Mouse (Mus musculus): ENCODE results near the gene Polr2l.
A peak's percentile ranks its signal among the peaks of the same experiment; 100 is the strongest.

The Polr2l gene

DNA sequence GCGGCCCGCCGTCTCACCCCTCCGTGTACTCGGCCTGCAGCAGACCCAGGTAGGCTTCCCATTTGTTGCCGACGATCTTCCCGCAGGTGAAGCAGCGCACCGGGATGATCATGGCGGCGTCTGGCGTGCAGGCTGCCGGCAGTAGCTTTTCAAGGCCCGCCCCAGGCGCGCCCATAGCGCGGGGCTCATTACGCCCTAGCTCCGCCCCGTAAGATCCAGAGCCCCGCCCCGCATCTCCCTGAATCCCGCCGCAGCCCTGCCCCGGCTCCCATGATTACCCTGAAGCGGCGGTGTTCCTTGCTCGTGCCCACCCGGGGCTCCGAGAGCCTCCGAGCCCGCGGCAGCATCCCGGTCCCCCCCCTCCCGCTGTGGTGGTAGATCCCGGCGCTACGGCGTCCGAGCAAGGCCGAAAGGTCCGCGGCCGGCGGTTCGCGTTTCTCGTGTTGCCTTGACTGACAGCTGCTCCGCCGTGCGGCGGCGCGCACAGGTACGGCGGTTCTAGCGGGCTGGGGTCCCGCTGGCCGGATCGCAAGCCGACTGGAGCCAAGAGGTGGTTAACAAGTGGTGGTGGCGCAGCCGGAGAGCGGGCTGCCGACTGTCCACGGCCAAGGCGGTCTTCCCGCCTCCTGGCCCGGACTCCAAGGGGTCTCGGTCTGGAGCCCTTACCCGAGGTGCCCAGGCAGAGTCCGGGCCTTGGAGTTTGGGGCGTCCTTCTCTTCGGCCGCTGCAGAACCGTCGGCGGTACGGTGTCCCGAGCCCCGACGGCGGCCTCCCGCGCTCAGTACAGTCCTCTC lies at the start of gene Polr2l, which contains the start of gene Tspan4:
Polr2l (minus strand) TSS at position 122 of the 794 bp plus-strand sequence.
Tspan4 (plus strand) TSS at position 230 of the 794 bp plus-strand sequence.
- DNase-seq (ENCODE audit: extremely low spot score): peak; percentile 93

DNA sequence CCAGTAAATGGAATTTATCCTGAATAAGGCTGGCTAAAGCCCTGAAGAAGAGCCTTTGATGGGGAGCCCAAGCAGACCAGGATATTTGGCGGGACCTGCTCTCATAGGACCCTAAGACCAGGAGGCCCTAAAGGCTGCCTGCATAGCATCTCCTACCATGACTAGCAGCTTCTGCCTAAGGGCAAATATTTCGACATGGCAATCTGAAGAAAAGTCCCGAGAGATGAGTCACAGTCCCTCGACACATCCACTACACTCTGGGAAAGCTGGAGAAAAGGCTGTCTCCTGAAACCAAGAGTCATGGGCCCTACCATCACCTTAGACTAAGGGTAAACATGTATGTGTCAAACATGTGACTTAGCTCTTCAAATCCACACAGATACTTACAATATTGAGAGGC lies 49.3 kb upstream of the Polr2l start:
- no peak for DNase-seq (ENCODE audit: extremely low spot score)

DNA sequence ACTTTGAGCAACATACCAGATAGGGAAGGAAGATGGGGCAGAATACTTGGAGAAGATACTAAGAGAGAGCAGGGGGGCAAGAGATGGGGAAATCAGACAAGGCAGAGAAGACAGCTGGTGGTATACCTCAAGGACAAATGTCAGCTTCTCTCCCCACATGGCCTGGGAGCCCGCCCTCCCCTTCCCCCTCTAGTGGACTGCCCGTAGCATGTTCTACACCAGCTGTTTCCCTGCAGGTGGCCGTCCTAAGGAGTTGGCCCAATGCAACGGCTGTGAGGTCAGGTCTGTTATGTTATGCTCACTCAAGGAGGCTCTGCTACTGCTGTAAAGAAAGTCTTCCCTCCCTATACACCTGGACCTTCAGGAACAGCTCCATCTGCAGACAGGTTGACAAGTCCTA lies 48.1 kb upstream of the Polr2l start:
- no peak for DNase-seq (ENCODE audit: extremely low spot score)

DNA sequence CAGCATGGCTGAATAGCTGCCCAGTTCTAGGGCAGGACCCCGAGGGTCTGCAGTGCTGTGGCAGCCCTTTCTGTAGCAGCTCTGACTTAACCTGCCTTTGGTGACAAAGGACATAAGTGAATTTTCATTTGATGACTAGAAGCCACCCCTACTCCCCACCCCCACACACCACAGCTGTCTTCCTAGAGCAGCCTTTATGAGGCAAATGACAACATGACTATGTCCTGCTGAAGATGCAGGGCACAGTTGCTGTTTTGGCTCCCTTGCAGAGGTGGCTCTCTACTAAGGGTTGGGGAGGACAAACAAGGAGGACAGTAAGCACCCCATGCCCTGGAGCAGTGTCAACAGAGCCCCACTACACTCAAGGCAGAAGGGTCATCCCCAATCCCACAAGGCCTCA lies 44.9 kb upstream of the Polr2l start:
- no peak for DNase-seq (ENCODE audit: extremely low spot score)

DNA sequence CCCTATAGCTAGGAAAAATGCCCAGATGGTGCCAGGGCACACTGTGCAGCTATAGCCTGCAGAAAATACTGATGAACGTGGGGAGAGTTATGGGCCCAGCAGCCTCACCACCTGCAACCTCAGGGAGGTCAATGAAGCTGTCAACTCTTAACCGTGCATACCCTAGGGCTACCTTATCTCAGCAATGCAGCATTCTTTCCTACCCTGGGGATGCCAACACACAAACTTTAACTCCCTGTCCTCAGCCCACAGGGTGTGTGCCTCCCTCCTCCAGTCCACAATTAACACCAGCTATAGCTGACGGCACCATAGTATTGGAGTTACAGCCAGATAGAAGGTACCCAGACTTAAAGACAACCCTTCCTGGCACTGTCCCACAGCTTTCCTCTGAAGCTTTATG lies 44.0 kb upstream of the Polr2l start:
- DNase-seq (ENCODE audit: extremely low spot score): no peak

DNA sequence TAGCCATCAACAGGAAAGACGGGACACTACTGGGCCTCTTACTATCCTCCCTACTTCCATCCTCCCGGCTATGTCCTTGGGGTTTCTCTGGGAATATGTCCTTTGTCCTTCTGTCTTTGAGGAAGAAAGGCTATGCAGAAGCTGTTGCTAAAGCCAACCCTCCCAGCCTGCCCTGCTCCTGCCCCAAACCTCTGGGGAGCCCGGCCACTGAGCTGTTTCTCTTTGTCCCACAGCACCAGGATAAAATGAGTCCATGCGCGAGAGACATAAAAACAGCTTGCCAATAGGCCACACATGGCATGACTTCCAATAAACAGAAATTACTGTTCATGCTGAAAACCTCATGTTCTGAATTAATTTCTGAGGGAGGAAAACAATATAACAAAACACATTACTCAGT lies 43.4 kb upstream of the Polr2l start:
- no peak for DNase-seq (ENCODE audit: extremely low spot score)

DNA sequence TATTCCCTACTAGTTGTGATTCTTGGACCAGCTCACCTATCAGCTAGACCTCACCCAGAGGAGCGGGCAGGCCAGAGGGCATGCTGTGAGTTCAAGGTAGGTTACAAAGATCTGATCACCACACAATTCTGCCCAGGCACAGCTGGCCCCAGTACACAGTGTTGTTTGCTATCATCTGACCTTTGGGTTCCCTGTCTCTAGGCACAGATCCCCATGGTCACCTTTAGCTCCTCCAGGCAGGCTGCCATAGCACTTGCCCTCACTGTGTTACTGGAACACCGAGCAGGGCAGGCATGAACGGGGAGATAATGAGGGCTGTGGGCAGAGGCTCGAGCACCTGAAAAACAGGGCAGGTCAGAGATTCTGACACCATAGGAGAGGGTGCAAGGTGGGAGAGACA lies 42.7 kb upstream of the Polr2l start:
- DNase-seq (ENCODE audit: extremely low spot score): no peak

DNA sequence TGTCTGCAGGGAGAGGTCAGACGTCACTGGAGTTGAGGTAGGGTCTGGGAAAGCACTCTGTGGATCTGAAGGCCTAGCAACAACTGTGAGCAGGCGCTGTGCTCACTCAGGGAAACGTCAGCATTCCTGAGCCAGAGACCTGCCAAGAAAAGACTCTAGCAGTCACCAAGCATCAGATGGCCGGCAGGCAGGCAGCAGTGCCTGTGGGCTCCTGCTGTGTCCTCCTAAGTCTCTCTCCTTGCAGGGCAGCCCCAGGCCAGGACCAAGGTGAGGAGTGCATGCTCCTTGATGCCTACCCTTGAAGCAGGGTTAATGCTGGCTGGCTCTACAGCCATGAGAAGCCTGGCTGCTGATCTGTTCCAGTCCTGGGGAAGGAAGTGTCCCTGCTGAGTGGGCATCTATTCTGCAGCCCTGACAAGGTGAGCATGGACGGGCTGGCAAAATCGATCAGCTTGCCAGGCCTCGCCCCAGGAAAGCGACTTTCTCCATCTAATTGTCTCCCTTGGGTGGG lies 35.8 kb upstream of the Polr2l start:
- no peak for DNase-seq (ENCODE audit: extremely low spot score)

DNA sequence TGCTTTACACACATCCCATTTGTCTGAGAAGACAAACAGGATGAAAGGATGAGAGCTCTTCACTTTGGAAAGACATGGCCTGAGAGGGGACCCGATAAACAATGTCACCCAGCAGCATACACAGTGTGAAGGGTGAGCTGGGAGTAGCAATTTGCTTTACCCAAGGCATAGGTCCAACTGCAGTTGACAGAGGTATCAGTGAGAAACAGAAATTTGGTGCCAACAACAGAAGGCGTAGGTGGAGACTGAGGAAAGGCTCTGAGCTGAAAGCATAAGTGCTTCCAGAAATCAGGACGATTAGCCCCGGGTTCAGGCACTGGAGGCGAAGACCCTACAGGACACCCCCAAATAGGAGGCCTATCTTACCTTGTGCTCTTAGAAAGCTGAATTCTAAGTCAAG lies 35.3 kb upstream of the Polr2l start:
- DNase-seq (ENCODE audit: extremely low spot score): no peak

DNA sequence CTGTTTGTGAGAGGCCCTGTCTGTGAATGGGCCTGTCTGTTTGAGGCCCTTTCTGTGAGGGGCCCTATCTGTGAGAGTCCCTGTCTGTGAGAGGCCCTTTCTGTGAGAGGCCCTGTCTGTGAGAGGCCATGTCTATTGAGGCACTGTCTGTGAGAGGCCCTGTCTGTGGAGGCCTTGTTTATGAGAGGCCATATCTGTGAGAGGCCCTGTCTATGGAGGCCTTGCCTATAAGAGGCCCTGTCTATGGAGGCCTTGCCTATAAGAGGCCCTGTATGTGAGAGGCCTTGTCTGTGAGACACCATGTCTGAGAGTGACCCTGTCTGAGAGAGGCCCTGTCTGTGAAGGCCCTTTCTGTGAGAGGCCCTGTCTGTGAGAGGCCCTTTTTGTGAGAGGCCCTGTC lies 33.2 kb upstream of the Polr2l start:
- DNase-seq (ENCODE audit: extremely low spot score): no peak

DNA sequence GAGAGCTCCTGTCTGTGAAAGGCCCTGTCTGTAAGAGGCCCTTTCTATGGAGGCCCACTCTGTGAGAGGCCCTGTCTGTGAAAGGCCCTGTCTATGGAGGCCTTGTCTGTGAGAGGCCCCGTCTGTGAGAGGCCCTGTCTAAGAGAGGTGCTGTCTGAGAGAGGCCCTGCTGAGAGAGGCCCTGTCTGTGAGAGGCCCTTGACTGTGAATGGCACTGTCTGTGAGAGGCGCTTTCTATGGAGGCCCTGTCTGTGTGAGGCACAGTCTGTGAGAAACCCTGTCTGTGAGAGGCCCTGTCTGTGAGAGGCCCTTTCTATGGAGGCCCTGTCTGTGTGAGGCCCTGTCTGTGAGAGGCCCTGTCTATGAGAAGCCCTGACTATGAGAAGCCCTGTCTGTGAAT lies 31.3 kb upstream of the Polr2l start:
- DNase-seq (ENCODE audit: extremely low spot score): no peak

DNA sequence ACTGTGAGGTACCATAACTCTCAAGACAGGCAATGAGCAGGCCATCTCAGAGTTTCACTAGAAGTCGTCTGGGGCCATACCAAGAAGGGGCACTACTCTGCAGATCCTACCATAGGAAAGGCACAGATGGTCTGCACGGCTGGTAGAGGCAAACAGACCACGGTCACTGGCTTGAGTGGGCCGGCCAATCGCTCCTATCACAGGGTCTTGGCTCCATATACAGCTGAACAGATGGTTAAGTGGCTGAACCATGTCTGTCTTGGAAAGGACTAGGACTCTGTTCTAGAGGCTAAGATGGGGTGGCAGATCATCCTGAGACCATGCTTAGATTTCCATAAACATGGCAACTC lies 27.6 kb upstream of the Polr2l start:
- no peak for DNase-seq (ENCODE audit: extremely low spot score)

DNA sequence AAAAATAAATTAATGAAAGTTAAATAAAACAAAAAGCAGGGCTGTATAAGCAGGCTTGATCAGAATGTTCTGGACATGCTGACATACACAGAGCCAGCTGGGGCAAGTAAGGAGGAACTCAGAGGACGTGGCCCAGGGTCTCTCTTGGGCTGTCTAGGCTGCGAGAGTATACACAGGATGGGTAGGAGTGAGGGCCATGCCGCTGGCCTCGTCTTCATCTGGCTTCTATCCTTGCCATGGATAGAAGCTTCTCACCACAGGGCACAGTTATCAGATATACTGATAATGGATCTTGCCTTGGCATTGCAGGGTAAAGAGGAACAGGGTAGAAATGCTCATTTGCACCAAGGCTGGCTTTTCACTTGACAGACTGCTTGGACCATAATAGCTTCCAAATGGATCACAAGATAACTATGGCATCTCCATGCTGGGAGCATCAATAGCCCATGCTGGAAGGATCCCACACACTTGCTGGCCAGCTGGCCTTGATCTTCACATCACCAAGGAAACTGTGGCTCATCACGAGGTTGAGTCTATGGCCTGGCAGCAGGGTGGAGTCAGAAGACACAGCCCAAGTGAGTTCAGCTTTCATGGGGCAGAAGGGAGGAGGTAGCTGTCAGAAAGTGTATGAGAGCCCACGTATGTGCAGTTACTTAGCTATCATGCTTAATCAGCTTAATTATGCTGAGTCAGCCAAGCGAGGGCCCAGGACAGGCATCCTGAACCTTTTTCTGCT lies 27.1 kb upstream of the Polr2l start:
- no peak for DNase-seq (ENCODE audit: extremely low spot score)

DNA sequence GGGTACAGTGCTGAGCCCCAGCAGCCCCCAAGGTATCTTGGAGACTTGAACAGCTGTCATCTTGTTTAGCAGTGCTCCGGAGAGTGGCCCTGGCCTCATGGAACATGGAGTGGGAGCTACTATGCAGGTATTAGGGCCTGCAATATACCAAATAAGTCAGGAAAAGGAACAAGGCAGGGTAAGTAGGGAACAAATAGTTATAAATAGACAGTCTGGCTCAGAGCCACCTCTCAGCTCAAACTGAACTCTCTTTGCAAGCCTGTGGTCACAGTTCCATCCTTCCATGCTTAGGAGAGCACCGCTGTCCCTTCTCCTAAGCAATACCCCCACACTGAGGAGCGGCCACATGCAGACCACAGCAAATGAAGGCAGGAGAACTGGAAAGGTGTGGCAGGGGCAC lies 22.7 kb upstream of the Polr2l start:
- DNase-seq (ENCODE audit: extremely low spot score): no peak

DNA sequence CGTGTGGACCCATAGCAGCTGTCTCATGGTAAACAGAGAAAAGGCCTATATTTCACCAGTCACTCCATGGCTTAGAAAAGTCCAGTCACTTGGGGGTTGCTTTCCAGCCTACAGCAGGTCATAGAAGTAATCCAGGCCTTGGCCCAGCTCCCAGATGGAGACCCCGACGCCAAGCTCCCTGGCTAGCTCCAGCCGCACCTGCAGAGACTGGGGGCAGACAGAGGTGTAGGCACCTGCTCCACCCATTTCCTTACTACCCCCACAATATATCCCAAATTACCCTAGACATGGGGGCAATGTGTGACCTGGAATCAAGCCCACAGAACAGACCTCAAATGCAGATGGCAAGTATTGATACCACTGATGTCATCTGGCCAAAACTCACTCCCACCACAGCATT lies 21.0 kb upstream of the Polr2l start:
- DNase-seq (ENCODE audit: extremely low spot score): no peak

DNA sequence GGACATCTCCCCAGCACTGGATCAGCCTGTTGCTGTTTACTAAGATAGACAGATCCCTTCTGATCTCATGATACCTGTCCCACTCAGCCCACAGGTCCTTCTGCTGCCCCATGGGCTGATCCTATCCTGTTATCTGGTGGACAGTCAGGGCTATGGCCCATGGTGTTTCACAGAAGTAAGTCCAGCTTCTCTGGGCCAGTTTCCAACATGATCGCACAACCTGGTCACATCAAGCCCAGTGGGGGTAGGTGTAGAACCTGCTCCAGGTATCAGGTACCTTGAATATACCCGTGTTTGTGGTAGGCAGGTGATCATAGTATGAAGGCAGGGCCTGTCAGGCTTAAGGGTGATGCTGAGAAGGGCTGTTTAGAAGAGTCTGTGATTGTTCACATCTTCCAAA lies 20.4 kb upstream of the Polr2l start:
- DNase-seq (ENCODE audit: extremely low spot score): no peak

DNA sequence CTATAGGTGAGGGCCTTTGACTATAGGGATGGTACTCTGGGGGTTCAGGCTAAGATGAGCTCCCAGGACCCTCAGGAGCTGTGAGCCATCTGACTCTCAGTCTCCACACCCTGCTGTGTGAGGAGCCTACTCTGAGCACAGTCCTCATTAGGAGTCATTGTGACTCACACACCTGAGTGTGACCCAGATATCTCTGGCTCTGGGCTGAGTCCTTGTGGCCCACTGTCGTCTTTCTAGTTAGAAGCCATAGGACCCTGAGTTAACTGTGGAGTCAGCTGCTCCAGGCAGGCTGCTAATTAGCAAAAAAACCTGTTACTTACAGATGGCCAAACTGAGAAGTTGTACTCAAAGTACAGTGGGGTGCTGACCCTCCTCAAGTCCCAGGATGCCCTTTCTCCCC lies 18.8 kb upstream of the Polr2l start:
- DNase-seq (ENCODE audit: extremely low spot score): no peak

DNA sequence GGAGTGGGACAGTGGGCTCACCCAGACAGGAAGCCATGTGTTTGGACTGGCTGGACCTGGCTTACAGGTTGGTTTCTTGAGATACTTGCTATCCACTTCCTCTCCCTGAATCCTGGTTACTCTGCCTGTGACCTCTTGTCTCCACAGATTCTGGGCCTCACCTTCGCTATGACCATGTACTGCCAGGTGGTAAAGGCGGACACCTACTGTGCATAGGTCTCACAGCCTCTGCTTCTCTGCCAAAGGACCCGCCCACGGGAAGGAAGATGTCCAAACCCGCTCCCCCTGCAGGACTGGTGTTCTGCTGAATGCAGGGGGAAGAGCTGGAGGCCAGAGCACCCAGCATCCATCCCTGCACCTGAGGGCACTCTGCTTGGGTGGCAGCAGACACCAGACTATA lies 17.8 kb upstream of the Polr2l start:
- no peak for DNase-seq (ENCODE audit: extremely low spot score)

DNA sequence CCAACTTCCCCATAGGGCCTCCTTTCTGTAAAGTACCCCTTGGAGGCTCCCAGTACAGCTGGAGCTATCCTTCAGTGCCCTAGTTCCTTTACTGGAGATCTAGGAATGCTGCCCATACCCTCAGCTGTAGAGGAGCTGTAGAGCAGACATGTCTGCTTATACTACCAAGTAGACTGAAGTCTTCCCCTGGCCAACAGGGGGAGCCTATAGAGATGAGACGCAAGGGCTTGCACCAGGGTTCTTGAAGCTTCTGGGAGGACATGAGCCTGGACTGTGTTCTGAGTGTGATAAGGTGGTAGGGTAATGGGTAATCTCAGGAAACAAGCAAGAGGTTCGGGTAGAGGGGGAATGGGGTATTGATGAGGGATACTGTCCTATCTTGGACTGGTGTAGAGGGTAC lies 16.2 kb upstream of the Polr2l start:
- no peak for DNase-seq (ENCODE audit: extremely low spot score)

DNA sequence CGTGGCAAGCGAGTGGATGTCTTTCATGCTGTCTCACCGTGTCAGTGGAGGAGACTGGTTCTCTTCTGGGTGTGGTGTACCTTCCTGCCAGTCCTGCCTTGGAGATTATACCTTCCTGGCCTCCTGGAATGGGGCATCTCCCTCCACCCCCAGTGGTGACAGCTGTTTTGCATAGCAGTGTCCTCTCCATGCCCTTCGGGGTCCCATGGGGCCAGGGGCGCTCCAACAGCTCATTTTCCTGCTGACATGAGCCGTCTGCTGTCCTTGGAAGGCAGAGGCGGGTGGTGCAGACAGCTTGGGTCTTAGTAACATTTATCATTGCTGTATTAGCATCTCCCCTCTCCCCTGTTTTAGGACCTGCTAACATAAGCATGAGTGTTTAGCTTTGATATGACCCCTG lies 12.2 kb upstream of the Polr2l start:
- no peak for DNase-seq (ENCODE audit: extremely low spot score)

DNA sequence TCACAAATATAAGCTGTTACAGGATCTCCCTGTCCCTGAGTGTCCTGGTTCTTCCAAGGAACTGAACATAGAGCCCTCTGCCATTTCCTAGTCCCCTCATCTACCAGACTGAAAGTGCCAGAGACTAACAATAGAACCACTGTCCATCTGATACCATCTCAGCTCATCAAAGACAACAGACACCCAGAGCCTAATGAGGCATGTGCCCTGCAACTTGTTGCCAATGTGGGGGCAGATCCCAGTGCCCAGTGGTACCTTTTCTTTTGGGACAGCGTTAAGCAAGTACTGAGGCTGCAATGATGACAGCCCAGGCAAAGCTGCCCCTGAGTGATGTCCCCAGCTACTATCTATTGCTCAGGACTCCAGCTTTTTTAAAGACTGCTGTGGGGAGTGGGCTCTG lies 11.3 kb upstream of the Polr2l start:
- no peak for DNase-seq (ENCODE audit: extremely low spot score)

DNA sequence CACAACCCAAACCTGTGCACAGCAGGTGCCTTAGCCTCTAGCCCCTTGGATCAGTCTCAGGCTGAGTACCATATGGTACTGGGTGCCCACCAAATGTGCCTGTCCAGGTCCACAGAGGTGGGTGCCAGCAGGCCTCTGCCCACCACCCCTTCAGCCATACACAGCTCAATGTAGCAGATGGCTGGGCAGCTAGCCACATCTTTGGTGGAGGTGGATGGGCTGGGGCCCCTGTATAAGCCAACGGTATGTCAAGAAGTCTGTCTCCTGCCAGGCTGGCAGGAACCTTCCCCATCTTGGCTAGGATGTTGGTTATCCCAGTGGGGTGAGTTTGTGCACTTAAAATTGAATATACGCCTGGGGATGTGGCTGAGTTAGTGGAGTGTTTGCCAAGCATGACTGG lies 10.7 kb upstream of the Polr2l start:
- DNase-seq (ENCODE audit: extremely low spot score): no peak

DNA sequence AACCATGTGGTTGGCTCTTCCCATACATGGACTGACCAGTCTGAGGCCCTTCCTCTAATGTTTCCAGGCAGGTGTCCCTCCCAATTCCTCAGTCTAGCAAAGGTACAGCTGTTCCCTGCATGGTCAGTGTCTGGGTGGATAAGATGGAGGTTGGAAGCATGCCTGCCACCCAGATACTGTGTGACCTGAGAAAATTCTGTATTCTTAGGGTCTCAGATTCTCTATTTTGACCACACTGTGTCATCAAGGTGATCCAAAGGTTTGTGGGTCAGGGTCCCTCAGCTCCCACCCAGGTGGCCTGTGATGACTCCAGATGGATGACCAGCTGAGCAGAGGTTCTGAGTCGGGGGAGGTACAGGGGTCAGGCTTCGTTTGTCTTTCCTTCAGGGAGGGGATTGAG lies 10.3 kb upstream of the Polr2l start:
- DNase-seq (ENCODE audit: extremely low spot score): no peak
